Mouse (Mus musculus) ovary, postnatal 14 days (tissue): ENCODE measurements around the gene Acot13.
A peak's percentile ranks its signal among the peaks of the same experiment; 100 is the strongest.
"Not testable (repeated sequence)": the region's sequence is repeated elsewhere in the genome, so short reads cannot be mapped to it uniquely, and the experiment has no call there.

Experiments
- DNase-seq: peaks from one replicate; pipeline ENCODE4 v3.0.0; 2022; ENCODE audit warnings: low spot score

Acot13 gene

DNA sequence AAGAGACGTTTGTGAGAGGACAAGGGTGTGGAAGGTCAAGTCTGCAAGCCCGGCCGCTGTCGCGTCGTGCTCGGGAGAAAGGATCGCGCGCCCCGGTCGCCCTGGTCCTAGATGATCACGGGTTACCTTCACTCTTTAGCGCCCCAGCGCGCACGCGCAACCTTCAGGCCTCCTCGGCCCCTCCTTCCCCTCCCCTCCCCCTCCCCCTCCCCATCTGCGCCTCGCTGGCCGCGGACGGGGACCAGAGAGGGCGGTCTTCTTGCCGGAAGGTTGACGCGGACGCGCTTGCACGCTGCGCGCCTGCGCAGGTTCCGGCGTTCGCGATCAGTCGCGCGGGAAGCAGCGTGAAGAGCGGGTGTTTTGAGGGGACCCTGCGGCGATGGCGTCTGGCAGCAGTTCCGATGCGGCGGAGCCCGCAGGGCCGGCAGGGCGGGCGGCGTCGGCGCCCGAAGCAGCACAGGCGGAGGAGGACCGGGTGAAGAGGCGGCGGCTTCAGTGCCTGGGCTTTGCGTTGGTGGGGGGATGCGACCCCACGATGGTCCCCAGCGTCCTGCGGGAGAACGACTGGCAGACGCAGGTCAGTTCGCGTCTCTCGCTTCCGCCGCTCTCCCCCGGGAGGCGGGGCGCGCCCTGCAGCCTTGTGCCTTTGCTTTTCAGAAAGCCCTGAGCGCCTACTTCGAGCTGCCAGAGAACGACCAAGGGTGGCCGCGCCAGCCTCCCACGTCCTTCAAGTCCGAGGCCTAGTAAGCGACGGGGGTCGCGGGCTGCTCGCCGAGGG is at the start of gene Acot13, which contains the start of gene Tdp2:
Acot13 (minus strand) TSS at position 188 of the 778 bp plus-strand sequence.
Tdp2 (plus strand) TSS at position 327 of the 778 bp plus-strand sequence.
- peak; percentile 85 for DNase-seq

GRCm38 (mm10) chr13:24880704-24881103 is 49.4 kb upstream of the Acot13 start:
- no peak for DNase-seq

- DNase-seq = no peak
These were observed 48.9 kb upstream of the Acot13 start for GRCm38 (mm10) chr13:24880208-24880607.

DNA sequence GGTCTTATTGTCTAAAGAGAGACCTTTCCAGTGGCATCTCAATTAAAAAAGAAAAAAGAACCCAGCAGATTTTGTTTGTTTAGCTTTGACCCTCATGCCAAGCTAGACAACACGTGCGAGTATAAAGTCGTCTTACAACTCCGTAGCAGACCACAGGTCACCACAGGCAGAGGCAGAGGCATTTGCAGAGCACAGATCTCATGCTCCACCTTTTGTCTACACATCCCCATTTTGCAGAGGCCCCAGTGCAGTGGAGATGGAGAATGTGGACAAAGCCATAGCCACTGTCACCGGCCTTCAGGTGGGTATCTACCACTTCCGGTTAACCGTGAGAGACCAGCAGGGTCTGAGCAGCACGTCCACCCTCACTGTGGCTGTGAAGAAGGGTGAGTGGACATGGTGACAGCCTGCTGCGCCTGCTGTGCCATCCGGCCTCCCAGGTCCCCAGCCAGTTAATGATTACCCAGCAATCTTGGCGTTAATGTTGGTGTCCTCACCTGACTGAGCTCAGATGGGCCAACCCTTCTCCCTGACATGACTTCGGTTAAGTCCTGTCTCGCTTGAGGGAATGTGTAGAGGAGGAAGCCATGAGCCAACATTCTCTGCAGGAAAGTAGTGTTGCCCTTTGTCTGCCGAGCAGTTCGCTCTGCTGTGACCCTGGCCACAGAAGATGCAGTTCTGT is 48.2 kb upstream of the Acot13 start:
- peak; percentile 14 for DNase-seq

- no peak for DNase-seq
These were observed 36.9 kb upstream of the Acot13 start for GRCm38 (mm10) chr13:24868233-24868632.

- no peak for DNase-seq
These were observed 36.4 kb upstream of the Acot13 start for GRCm38 (mm10) chr13:24867789-24868188.

DNA sequence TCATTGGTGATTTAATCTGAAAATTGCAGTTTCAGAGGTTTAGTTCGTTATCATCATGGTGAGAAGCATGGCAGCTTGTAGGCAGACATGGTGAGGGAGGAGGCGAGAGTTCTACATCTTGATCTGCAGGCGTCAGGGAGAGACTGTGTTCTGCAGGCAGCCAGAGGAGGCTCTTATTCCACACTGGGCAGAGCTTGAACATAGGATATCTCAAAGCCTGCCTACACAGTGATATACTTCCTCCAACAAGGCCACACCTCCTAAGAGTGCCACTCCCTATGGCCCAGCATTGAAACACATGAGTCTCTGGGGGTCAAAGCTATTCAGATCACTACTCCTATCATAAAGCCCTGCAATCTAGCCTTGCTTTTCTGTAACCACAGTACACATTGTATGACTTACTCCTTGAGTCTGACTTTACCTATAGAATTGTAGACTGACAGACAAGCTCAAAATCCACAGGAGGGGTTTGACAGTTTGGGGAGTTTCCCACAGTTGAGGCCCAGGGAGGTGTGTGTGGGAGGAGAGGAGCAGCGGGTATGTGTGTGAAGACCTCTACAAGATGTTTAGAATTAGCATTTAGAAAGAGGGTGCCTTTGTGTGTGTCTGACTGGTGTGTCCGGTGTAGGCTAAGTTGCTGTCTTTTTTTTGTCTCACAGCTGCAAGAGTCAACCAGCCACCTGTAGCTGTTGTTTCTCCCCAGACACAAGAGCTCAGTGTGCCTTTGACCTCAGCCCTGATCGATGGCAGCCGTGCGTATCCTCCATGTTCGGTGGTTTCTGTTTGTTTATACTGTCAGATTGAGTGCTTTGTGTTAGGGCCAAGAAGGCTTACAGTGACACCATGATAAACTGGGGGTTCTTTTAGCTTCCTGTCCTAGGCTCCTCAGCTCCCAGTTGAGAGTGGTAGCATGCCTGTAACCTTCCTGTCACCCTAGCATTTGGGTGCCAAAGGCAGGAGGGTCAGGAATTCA is 35.4 kb upstream of the Acot13 start:
- DNase-seq = no peak

DNA sequence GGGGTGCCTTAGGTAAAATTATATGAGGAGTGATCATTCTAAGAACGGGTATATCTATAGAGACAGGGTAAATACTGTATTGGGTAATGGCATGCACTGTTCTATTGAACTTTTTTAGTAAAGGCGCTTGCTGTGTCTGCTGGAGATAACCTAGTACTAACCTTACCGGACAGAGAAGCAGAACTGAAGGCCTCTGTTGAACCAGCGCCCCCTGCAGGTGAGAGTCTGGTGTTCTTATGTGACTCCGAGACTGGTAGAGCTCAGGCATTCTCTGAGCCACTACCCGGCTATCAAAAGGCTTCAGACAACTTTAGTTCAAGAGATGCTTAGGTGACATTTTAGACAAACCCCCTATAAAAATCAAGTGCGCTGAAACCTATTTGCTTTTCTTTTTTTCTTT is 31.2 kb upstream of the Acot13 start:
- DNase-seq = peak; percentile 17

GRCm38 (mm10) chr13:24862021-24862420 is 30.7 kb upstream of the Acot13 start:
- DNase-seq = no peak

- DNase-seq = no peak
These were observed 29.7 kb upstream of the Acot13 start for GRCm38 (mm10) chr13:24861084-24861483.

- no peak for DNase-seq
These were observed 27.8 kb upstream of the Acot13 start for GRCm38 (mm10) chr13:24859115-24859514.

DNA sequence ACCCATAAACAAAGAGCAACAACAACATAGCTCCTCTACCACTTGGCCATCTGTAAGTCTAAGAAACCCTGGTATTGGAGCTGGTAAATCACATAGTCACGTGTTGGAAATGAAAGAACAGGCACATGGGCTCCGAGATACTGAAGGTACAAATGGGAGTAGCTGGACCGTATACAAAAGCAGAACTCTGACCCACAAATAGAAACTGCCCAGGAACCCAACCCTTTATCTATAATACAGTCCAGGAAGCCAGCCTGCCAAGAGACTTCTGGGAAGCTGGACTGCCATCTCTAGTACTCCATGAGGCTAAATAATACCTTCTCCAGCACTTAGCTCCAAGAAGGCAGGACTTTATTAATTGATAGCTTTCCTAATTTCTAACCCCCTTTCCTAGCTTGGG is 21.2 kb upstream of the Acot13 start:
- no peak for DNase-seq

- DNase-seq = no peak
These were observed 20.6 kb upstream of the Acot13 start for GRCm38 (mm10) chr13:24851989-24852388.

- DNase-seq = no peak
These were observed 18.0 kb upstream of the Acot13 start for GRCm38 (mm10) chr13:24849318-24849717.

DNA sequence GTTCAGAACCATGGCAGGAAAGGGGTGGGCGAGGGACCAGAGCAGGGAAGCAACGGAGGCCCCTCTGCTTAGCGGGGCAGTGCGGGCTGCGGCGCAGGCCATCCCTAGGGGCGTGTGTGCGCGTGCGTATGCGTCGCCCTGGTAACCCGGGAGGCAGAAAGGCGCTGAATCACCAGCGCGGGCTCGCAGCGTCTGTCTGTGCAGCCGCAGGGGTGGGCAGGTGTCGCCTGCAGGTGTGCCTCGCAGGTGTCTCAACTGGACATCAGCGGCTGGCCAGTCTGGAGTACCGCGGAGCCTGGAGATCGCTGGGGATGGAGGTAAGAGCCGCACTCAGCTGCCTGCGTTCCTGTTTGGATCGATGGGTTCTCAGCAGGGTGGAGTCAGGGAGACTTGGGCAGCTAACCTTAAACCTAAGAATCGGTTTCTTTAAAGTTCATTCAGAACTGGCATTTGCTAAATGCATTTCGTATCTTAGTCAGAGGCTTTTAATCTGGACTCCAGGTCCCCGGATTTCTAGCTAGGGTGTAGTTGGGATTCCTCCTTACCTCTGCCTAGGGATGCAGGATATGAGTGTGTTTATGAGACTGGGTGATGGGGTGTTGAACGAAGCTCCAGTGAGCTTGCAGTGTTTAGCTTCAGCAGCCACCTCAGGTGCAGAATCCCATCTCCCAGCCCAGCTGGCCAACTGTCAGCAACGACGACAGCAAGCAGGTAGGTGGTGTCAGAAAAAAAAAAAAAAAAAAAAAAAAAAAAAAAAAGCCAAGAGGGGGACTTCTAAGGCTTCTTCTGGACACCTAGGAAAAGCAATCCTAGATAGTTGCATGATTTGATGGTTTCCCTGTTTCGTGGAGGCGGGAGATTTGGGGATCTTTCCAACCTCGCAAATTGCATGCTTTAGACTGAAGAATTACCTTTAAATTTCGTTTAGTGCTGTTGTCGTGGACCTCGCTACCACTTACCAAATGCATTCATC is 13.9 kb upstream of the Acot13 start, which contains the start of gene D130043K22Rik:
D130043K22Rik (plus strand) TSS at position 153 of the 973 bp plus-strand sequence.
- peak; percentile 30 for DNase-seq

GRCm38 (mm10) chr13:24841702-24842101 is 10.4 kb upstream of the Acot13 start:
- no peak for DNase-seq

DNA sequence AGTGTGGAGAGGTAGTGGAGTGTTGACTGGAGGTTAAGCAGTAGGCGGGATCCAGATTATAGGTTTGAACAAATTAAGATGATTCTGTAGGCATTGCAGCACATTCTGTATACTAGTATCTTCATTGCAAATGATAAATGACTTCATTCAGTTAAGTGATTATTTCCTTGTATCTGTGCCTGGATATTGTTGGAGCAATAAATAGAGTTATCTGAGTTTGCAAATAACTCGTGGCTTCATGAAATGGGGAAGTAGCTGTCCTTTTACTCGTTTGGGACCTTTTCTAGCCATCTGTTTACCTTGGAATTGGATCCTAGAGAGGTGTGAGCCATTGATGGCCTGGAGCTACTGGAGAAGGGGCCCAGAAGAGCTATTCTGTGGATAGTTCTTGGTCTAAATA is 8.5 kb upstream of the Acot13 start:
- no peak for DNase-seq

DNA sequence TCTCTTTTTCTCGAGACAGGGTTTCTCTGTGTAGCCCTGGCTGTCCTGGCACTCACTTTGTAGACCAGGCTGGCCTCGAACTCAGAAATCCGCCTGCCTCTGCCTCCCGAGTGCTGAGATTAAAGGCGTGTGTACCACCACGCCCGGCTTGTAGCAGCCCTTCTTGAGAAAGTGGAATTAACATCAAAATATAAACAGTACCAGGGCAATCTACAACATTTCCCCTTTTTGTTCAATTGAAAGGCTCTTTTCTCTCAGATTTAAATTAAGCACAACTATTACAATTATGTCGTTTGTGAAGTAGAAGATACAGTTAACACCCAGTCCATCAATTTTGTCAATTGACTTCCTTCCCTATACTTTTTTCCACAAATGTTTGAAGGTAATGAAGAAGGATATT is 6.4 kb upstream of the Acot13 start:
- not testable (repeated sequence) for DNase-seq

DNA sequence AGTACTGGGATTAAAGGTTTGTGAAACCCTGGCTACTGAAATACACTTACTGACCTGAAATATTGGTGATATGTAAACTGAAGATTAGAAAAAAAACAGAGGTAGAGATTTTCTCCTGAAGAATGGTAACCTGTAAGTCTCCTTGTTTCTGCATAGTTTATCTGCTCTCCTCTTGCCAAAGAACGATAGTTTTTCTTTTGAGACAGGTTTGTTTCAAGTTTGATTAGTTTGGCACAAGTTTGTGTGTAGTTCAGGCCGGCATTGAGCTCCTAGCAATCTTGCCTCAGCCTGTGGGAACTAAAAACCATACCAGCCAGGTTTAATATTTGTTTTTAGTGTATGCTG is 1.4 kb upstream of the Acot13 start:
- no peak for DNase-seq

DNA sequence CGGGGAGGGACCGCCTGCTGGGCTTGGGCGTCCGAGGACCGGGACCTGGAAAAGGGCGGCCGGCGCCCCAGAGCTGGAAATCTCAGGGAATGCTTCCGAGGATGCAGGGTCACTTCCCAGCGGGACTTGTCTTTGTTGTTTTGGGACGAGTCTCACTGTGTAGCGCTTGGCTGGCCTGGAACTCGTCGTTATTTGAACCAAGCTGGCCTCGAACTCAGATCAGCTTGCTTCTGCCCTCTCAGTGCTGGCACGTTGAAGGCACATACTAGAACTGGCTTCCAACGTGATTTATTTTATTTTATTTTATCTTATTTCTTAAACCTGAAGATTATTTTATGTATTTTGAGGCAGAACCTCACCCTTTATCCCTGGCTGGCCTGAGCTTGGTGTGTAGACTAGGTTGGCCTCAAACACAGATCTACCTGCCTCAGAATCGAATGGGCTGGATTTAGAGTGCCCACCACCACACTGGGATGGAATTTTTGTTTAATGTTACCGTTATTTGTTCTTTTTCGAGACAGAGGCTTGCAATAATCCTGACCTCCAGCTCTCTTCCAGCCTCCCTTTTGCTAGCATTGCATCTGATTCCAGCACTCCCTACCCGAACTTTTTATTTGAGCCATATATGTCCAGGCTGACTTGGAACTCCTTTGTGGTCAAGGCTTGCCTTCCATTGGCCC is 931 bp upstream of the Acot13 start:
- peak; percentile 33 for DNase-seq
